Mouse (Mus musculus): ENCODE data around the gene Efcab14.

- TF ChIP-seq POLR2A (IDR thresholded peaks at IDR 0.05; ENCODE audit: low read depth, low read length) (no peak), CTCF (conservative IDR thresholded peaks at IDR 0.05; ENCODE audit: insufficient read depth, insufficient read length, low read depth, low read length) (no peak)
Observed at GRCm38 (mm10) chr4:115821431-115821830, 83.9 kb downstream of the Efcab14 start.

Measured in kidney, adult 2 months (tissue).